Mouse (Mus musculus) liver, postnatal 0 days (tissue): ENCODE measurements around the gene Gusb.

Experiments
- CTCF ChIP-seq: sonication (generic); IDR thresholded peaks from 2 replicates; pipeline ENCODE4 v1.5.1; 2016; ENCODE audit warnings: antibody characterized with exemption, low read depth
- EP300 ChIP-seq: IDR thresholded peaks from 2 replicates; pipeline ENCODE4 v1.6.1; 2016; ENCODE audit warnings: antibody characterized with exemption, low read depth, mild to moderate bottlenecking

- TF ChIP-seq CTCF = no peak
- 0 out of 2 replicates have a peak, but pooled peaks have one; percentile 8 for TF ChIP-seq EP300
These were observed 26.5 kb upstream of the Gusb start, which contains the start of the genes Asl and Crcp for GRCm38 (mm10) chr5:130029142-130029897.
